Mouse (Mus musculus) myocyte (in vitro differentiated cells): ENCODE measurements at regions not wholly inside any gene's neighbourhood (a gene's known extent, or its start where the extent isn't known, plus 50 kb on each side); places are given as distances from the start of the nearest gene placed in this dataset.

ENCODE experiments used
- E2F4 ChIP-seq: IDR thresholded peaks from one replicate; pipeline ENCODE4 v1.6.1; 2011; ENCODE audit warnings: mild to moderate bottlenecking, control low read depth, moderate library complexity; ENCODE audit not compliant: insufficient read depth
- MAX ChIP-seq: IDR thresholded peaks from one replicate; pipeline ENCODE4 v1.6.1; 2011; ENCODE audit warnings: low read depth, mild to moderate bottlenecking, control low read depth
- POLR2A ChIP-seq: IDR thresholded peaks from one replicate; pipeline ENCODE4 v1.6.1; 2011; ENCODE audit warnings: low read depth, mild to moderate bottlenecking, control low read depth, moderate library complexity; ENCODE audit not compliant: insufficient read length
- POLR2AphosphoS2 ChIP-seq: IDR thresholded peaks from one replicate; pipeline ENCODE4 v1.6.1; 2011; ENCODE audit warnings: low read depth, control low read depth; ENCODE audit not compliant: insufficient read length
- USF1 ChIP-seq: IDR thresholded peaks from one replicate; pipeline ENCODE4 v1.6.1; 2011; ENCODE audit warnings: low read depth, mild to moderate bottlenecking, control low read depth, moderate library complexity

GRCm38 (mm10) chr12:96030180-96030579 lies 338.2 kb downstream of the Flrt2 start:
- no peak for TF ChIP-seq POLR2A
- TF ChIP-seq MAX, result no peak
- no peak for TF ChIP-seq POLR2AphosphoS2
- TF ChIP-seq USF1, result no peak
- TF ChIP-seq E2F4, result no peak
